Mouse (Mus musculus) layer of hippocampus, adult 6 months (tissue): ENCODE data around the gene Gtf2b. TPM values are rescaled to one million over a fixed set of nuclear protein-coding genes. Genes with fewer than 3 reads are reported as not detected.

Experiments used
- long read RNA-seq, 2 experiments: library from polyadenylated mRNA; unstranded; transcript quantifications; one replicate each; pipeline ENCODE4 v2.0.0; 2019 to 2020
- polyA plus RNA-seq: library from polyadenylated mRNA; unstranded; fragments of <200 nt; fragmentation: Nextera tagmentation; gene quantifications from 2 replicates; pipeline ENCODE4 v1.2.3, GENCODE M21; 2021

Gene Gtf2b
- 43.8 and 44.6 TPM in 2 replicates for polyA plus RNA-seq
- long read RNA-seq, experiment 1, transcript Gtf2b-201 (7 exons, 1,455 nt) = major isoform, 52 of 61 reads
- long read RNA-seq, experiment 1, partial matches to known transcripts = 9 of 61 reads
- long read RNA-seq, experiment 1, other reads (novel, unspliced or antisense) = 0 of 61 reads
- long read RNA-seq, experiment 2, transcript Gtf2b-201 (7 exons, 1,455 nt) = major isoform, 85 of 88 reads
- long read RNA-seq, experiment 2, partial matches to known transcripts = 1 of 88 reads
- long read RNA-seq, experiment 2, other reads (novel, unspliced or antisense) = 0 of 88 reads

GRCm38 (mm10) chr3:142764995-142765777 is at the start of gene Gtf2b:
Gene Gtf2b, plus strand, starts transcription at chr3:142765045.

Other genes starting within 250 kb of the Gtf2b start
- 3.0 and 4.4 TPM in 2 replicates for gene Gbp7, start 234.7 kb upstream of the Gtf2b start, polyA plus RNA-seq
- gene Gbp3, start 205.0 kb upstream of the Gtf2b start, polyA plus RNA-seq = 2.7 and 5.5 TPM in 2 replicates
- gene Gbp2b, start 170.2 kb upstream of the Gtf2b start, polyA plus RNA-seq = not detected in 2 replicates
- gene Gbp2, start 144.4 kb upstream of the Gtf2b start, polyA plus RNA-seq = 2.6 and 3.8 TPM in 2 replicates
- gene Kyat3, start 64.0 kb upstream of the Gtf2b start, polyA plus RNA-seq = 6.9 and 9.7 TPM in 2 replicates
- 7.6 and 8.1 TPM in 2 replicates for gene Pkn2, start 117.0 kb downstream of the Gtf2b start, polyA plus RNA-seq